Mouse (Mus musculus) neural tube, embryonic 15.5 days (tissue): Measurements from ENCODE around the gene Lman2l. TPM values are rescaled to one million over a fixed set of nuclear protein-coding genes. Genes with fewer than 3 reads are reported as not detected.

Source experiments
- ATAC-seq: fragments of 200-750 bp; cut with Nextera tagmentation; 2 replicates; pipeline ENCODE4 v1.8.0; 2017; ENCODE audit warnings: mild to moderate bottlenecking, moderate TSS enrichment, moderate library complexity; ENCODE audit not compliant: low FRiP score
- H3K27ac ChIP-seq: fragments of 300-500 bp; sonication (generic); replicated peaks from 2 replicates; pipeline ENCODE4 v1.5.1; 2015; ENCODE audit warnings: mild to moderate bottlenecking, inconsistent platforms
- H3K27me3 ChIP-seq: fragments of 300-500 bp; sonication (generic); replicated peaks from 2 replicates; pipeline ENCODE4 v1.6.1; 2015; ENCODE audit warnings: inconsistent platforms
- H3K36me3 ChIP-seq: fragments of 300-500 bp; sonication (generic); 2 replicates; pipeline ENCODE4 v1.6.1; 2015; ENCODE audit warnings: inconsistent platforms
- H3K4me1 ChIP-seq: fragments of 300-500 bp; sonication (generic); 2 replicates; pipeline ENCODE4 v1.6.1; 2015; ENCODE audit warnings: inconsistent platforms
- H3K4me2 ChIP-seq: fragments of 300-500 bp; sonication (generic); 2 replicates; pipeline ENCODE4 v1.6.1; 2015; ENCODE audit warnings: inconsistent platforms, mild to moderate bottlenecking, moderate library complexity
- H3K4me3 ChIP-seq: fragments of 300-500 bp; sonication (generic); replicated peaks from 2 replicates; pipeline ENCODE4 v1.5.1; 2015; ENCODE audit warnings: mild to moderate bottlenecking, inconsistent platforms
- H3K9ac ChIP-seq: fragments of 300-500 bp; sonication (generic); replicated peaks from 2 replicates; pipeline ENCODE4 v1.6.1; 2015; ENCODE audit warnings: mild to moderate bottlenecking, inconsistent platforms
- H3K9me3 ChIP-seq: fragments of 300-500 bp; sonication (generic); replicated peaks from 2 replicates; pipeline ENCODE4 v1.6.1; 2016; ENCODE audit warnings: inconsistent platforms
- WGBS: fragments of 180-500 bp; shearing (Covaris S2); methylation state at CpG from one replicate; pipeline ENCODE4 v1.1.7; 2015; ENCODE audit warnings: mixed read lengths; 5-methylcytosine and 5-hydroxymethylcytosine counted together
- polyA plus RNA-seq: library from polyadenylated mRNA; unstranded; fragments of >200 nt; fragmentation: Nextera tagmentation; extraction: Ambion mirVana; gene quantifications from 2 replicates; pipeline ENCODE4 v1.2.1, GENCODE M21; 2015

Lman2l gene
- polyA plus RNA-seq, 1 experiment from 2014 or later: 69.4 TPM

DNA sequence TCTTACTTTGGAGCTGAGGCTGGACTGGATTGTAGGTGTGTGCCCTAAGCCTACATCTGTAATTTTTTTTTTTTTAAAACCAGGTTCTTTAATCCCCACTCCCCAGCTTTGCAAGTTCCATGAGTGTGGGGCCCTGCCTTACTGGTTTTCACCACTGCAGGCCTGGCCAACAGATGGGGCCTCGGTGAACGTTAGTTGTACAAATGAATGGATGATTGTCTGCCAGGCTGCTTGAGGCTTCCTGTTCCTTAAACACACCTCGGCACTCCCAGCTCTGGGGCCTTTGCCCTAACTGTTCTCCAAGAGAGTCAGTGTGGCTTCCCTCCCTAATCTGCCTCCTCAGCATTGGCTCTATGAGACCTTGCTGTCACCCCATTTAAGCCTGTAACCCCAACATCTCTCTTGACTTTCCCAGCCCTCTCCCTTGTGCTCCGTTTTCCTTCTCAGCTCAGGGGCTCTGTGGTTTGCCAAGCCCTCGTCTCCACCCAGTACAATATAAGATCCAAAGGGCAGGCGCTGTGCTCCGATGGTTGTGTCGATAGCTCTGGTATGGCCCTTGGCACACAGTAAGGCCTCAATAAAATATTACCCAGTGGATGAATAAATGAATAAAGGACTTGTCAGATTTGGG lies 30.5 kb upstream of the Lman2l start:
- H3K27ac ChIP-seq: no peak overlapping the region
- H3K27me3 ChIP-seq: no peaks in the 10 kb centered on the region
- H3K9me3 ChIP-seq: no peaks in the 10 kb centered on the region
- H3K4me1 ChIP-seq: peaks cover 69% of the 10 kb centered on the region
- WGBS: 43% methylated on average over 8 of the region's 8 CpGs
- H3K9ac ChIP-seq: peak overlapping the region; percentile 29
- H3K4me3 ChIP-seq: peak overlapping the region; percentile 12
- no peaks in the 10 kb centered on the region for H3K36me3 ChIP-seq
- H3K4me2 ChIP-seq: peak overlapping the region; percentile 83
- no peak for ATAC-seq

DNA sequence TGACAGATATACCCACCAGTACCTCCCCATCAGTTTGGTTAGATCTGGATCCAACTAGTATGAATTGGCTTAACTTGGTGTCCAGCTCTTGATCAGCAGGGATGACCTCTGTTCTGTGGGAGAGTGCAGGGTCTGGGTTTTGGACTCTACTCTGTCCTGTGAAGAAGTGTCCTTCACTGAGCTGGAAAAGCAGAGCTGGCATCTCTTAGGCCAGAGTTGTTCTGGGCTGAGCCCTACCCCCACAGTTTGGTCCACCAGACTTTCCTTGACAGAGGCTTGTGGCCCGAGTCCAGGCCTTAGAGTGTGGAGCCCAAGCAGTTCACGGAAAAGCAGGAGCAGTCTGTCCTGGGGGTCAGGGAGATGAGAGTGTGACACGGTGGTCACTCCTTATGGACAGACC lies 29.6 kb upstream of the Lman2l start:
- H3K27me3 ChIP-seq: no peaks in the 10 kb centered on the region
- peak overlapping the region; percentile 12; the same call in 1 of the 2 replicates for H3K4me3 ChIP-seq
- no peaks in the 10 kb centered on the region for H3K36me3 ChIP-seq
- H3K9ac ChIP-seq: no peak overlapping the region
- WGBS: 77% methylated on average over 3 of the region's 3 CpGs
- peaks cover 77% of the 10 kb centered on the region for H3K4me1 ChIP-seq
- H3K9me3 ChIP-seq: no peaks in the 10 kb centered on the region
- no peak for ATAC-seq
- H3K27ac ChIP-seq: no peak overlapping the region
- peak overlapping the region; percentile 83 for H3K4me2 ChIP-seq

DNA sequence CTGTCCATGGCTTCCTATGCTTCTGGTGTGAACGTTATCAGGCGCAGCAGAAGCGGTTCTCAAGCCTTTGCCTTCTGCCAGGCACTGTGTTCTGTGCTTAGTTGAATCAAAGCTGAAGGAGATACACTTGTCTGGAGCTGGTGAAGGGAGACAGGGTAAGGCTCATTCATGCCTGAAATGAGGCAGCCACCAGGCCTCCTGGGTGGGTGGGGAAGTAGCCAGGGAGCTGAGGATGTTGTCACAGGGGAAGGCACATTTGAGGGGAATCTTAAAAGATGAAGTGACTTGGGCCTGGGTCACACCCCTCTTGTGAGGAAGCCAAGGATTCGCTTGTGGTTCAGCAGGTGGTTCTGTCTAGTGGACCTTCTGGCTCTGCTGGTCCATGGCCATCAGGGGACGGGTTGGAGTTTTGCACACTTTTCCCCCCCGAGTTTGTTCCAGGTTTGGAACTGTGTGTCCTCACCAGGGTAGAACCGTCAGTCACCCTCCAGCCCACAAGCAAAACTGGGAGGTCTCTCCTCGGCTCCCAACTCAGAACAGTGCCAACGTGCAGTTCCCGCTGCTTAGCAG lies 28.2 kb upstream of the Lman2l start:
- 79% methylated on average over 10 of the region's 10 CpGs for WGBS
- Histone ChIP-seq H3K4me2 (peak overlapping the region; percentile 83), H3K4me1 (peaks cover 70% of the 10 kb centered on the region), H3K36me3 (no peaks in the 10 kb centered on the region), H3K27me3 (no peaks in the 10 kb centered on the region), H3K27ac (no peak overlapping the region), H3K9me3 (no peaks in the 10 kb centered on the region), H3K4me3 (peak overlapping the region; percentile 75), H3K9ac (no peak overlapping the region)
- no peak for ATAC-seq

DNA sequence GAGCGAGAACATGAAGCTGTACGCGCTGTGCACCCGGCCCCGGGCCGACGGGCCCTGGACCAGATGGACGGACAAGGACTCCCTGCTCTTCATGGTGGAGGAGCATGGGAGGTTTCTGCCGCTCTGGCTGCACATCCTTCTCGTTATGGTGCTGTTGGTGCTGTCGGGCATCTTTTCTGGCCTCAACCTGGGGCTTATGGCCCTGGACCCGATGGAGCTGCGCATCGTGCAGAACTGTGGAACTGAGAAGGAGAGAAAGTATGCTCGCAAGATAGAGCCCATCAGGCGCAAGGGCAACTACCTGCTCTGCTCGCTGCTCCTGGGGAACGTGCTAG lies 27.0 kb upstream of the Lman2l start:
- WGBS: 20% methylated on average over 18 of the region's 18 CpGs
- Histone ChIP-seq H3K36me3 (no peaks in the 10 kb centered on the region), H3K4me3 (peak overlapping the region; percentile 75), H3K4me1 (peaks cover 62% of the 10 kb centered on the region), H3K9me3 (no peaks in the 10 kb centered on the region), H3K4me2 (peak overlapping the region; percentile 83), H3K27me3 (no peaks in the 10 kb centered on the region), H3K27ac (peak overlapping the region; percentile 77; the same call in 1 of the 2 replicates), H3K9ac (peak overlapping the region; percentile 64)
- ATAC-seq: peak; percentile 27; the same call in 1 of the 2 replicates

DNA sequence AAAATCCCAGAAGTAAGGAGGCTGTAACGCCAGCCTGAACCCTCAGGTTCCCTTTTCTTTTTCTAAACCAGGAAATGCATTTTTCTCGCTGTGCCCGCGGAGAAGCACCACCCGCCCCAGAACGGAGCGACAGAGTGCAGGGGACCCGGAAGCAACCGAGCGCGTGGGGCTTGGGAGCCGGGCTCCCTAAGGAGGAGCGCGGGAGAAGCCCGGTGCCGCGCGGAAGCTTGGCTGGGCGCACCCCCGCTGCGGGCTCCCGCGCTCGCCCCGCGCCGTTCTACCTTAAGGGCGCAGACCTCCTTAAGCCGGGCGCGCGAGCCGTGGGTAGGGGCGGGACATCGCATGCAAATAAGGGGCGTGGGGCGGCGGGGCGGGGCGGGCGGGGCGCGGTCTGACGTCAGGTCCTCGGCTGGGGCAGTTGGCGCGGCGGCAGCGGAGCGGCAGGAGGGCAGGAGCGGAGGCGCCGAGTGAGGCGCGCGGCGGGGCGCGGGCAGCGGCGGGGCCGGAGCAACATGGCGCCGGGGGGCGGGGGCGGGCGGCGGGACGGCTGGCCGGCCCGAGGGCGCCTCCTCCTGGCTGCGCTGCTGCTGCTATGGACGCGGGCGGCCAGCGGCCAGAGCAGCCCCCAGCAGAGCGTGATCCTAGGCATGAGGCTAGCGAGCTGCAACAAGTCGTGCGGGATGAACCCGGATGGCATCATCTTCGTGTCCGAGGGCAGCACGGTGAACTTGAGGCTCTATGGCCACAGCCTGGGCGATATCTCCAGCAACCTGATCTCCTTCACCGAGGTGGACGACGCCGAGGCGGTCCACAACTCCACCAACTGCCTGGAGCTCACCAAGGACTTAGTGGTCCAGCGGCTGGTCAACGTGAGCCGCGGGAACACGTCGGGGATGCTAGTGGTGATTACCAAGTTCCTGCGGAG lies 26.4 kb upstream of the Lman2l start, which contains the start of gene Cnnm4:
Cnnm4 (plus strand) TSS at position 440 of the 925 bp plus-strand sequence.
- Histone ChIP-seq H3K9ac (peak within 1 kb of the TSS; percentile 64), H3K4me1 (peaks cover 60% of the 10 kb centered on the region), H3K4me3 (peak within 1 kb of the TSS; percentile 75), H3K36me3 (no peaks in the 10 kb centered on the region), H3K27ac (peak within 1 kb of the TSS; percentile 77), H3K4me2 (peak within 1 kb of the TSS; percentile 83), H3K9me3 (no peaks in the 10 kb centered on the region), H3K27me3 (no peaks in the 10 kb centered on the region)
- ATAC-seq: peak; percentile 93
- WGBS: under 1% methylated on average over 79 of the region's 98 CpGs

DNA sequence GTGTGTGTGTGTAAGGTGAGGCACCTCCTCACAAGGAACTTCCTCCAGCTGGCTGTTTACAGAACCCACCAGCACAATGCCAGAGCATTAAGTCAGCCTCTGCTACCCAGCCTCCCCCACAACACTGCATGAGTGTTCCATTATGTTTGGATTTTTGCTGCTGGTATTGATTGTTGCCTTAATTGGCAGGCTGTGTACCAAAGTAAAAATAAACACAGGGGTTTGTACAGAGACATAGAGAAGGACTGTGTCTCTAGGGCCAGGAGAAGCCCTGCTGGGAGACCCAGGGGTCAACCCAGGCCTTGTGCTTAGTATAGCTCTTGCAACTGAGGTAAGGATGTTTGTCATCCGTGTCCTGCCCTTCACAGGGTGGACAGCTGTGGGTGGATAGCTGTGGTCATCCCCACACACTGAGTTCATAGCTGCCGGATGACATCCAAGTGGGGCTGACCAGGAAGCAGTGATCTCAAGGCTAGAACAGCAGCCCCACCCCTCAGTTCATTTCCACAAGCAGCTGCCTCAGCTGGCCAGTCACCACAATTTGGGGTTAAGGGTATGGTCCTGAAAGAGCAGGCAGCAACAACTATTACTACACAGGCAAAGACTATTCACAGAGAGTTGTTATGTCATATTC lies 24.9 kb upstream of the Lman2l start:
- Histone ChIP-seq H3K9ac (no peak overlapping the region), H3K36me3 (no peaks in the 10 kb centered on the region), H3K27me3 (no peaks in the 10 kb centered on the region), H3K9me3 (no peaks in the 10 kb centered on the region), H3K4me1 (peaks cover 44% of the 10 kb centered on the region), H3K27ac (no peak overlapping the region), H3K4me2 (no peak overlapping the region), H3K4me3 (no peak overlapping the region)
- ATAC-seq: no peak
- WGBS: 55% methylated on average over 2 of the region's 2 CpGs

DNA sequence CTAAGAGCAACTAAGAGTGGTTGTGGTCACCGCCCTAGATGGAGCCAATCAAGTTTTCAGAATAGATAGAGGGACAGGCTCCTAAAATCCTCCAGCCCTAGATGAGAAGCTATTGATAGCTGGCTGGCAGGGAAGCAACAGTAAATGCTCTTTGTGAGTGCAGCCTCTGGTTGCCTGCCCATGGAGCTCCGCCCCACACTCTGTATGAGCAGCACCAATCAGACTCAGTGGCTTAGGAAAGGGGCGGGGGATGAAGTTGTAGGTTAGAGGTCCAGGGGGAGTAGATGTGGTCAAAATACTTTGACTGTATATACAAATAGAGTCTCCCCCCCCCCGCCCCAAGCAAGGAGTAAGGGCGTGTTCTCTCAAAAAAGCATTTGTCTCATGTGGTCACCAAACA lies 22.4 kb upstream of the Lman2l start:
- WGBS: 53% methylated on average over 5 of the region's 5 CpGs
- no peak overlapping the region for H3K4me3 ChIP-seq
- no peak overlapping the region for H3K27ac ChIP-seq
- H3K9me3 ChIP-seq: no peaks in the 10 kb centered on the region
- no peak overlapping the region for H3K9ac ChIP-seq
- no peak for ATAC-seq
- no peaks in the 10 kb centered on the region for H3K36me3 ChIP-seq
- no peaks in the 10 kb centered on the region for H3K27me3 ChIP-seq
- H3K4me2 ChIP-seq: no peak overlapping the region
- H3K4me1 ChIP-seq: peaks cover 20% of the 10 kb centered on the region

DNA sequence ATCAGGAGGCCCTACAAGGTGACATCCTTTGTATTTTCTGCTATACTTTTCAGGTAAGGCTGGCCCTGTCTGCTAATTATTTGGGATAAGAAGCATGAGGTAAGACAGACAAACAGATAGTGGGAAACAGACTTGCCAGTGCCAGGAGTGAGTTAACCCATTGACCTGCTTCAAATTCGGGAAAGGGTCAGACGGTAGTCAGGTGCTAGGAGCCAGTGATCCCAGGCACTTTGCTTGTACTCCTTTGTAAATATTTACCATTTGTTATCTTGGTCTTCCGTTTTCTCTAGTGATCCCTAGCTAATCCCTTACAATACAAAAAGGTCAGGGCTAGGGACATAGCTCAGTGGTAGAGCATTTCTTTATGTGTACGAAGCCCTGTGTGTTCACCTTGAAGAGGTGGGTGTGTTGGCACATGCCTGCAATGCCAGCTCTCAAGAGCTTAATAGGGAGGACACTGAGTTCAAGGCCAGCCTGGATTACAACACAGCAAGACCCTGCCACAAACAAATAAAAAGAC lies 20.6 kb upstream of the Lman2l start:
- Histone ChIP-seq H3K4me1 (peaks cover 9% of the 10 kb centered on the region; the same call in 1 of the 2 replicates), H3K9me3 (no peaks in the 10 kb centered on the region), H3K36me3 (no peaks in the 10 kb centered on the region), H3K9ac (no peak overlapping the region), H3K27me3 (no peaks in the 10 kb centered on the region), H3K27ac (no peak overlapping the region), H3K4me3 (no peak overlapping the region), H3K4me2 (no peak overlapping the region)
- WGBS: 81% methylated on average over 4 of the region's 4 CpGs
- ATAC-seq: no peak

DNA sequence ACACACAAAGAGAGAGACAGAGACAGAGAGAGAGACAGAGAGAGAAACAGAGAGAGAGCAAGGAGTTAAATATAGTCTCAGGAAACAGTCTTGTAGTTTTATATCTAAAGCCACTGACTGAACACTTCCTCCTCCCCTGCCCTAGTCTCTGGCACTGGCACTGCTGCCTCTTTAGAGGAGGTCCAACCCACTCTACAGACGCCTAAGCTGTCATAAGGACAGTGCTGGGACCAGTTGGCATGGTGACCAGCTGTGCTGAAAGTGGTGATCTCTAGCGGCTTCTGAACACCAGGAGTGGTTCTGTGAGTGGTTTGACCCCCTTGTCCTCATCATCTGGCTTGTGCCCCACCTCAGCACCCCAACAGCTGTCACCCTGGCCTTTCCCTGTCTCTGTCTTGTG lies 16.8 kb upstream of the Lman2l start:
- H3K4me1 ChIP-seq: no peaks in the 10 kb centered on the region
- H3K4me2 ChIP-seq: no peak overlapping the region
- no peaks in the 10 kb centered on the region for H3K36me3 ChIP-seq
- H3K27ac ChIP-seq: no peak overlapping the region
- no peak overlapping the region for H3K4me3 ChIP-seq
- no peaks in the 10 kb centered on the region for H3K27me3 ChIP-seq
- WGBS: 53% methylated on average over 2 of the region's 2 CpGs
- ATAC-seq: no peak
- no peak overlapping the region for H3K9ac ChIP-seq
- H3K9me3 ChIP-seq: no peaks in the 10 kb centered on the region

DNA sequence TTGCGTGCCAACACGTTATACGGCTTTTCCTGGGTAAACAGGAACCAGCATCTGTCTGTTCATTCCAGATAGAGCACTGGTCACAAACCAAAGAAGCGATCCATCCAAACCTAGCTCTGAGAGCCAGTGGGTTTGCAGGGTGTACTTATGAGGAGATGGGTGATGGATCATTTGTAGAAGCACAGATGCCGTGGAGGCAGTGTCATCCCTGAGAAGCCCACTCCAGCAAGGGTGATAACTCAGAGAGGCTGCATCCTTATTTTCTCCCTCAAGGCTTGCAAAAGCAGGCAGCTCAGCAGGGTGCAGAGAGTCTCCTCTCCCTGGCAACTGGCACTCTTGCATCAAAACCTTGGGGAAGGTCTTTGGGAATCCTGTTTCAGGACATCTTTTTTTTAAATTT lies 13.1 kb upstream of the Lman2l start:
- Histone ChIP-seq H3K4me2 (no peak overlapping the region), H3K27me3 (no peaks in the 10 kb centered on the region), H3K36me3 (no peaks in the 10 kb centered on the region), H3K4me1 (no peaks in the 10 kb centered on the region), H3K9ac (no peak overlapping the region), H3K27ac (no peak overlapping the region), H3K4me3 (no peak overlapping the region), H3K9me3 (no peaks in the 10 kb centered on the region)
- no peak for ATAC-seq
- WGBS: 84% methylated on average over 5 of the region's 5 CpGs

DNA sequence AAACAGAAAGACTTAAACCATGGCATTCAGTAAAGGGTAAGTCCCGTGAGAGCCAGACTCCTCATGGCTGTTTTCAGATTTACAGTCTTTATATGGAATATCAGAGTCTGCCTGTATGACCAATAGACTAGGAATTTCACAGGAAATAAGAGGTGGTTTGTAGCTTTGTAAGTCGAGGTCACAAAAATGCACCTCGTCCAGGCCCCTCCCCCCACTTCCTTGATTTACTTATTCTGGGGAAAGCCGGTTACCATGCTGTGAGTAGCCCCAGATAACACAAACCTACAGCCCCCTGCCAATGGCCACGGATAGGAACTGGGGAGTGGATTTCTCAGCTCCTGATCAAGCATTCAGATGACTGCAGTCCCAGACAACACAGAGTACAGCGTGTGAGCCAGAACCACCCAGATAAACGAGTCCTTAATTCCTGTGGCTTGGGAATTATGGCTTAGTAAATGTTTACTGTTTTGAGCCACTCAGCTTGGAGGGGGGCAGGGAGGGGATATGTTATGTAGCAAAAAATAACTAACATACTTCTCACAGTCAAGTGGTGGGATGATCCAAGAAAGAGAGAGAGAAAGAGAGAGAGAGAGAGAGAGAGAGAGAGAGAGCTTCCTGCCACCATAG lies 12.4 kb upstream of the Lman2l start:
- Histone ChIP-seq H3K4me3 (no peak overlapping the region), H3K27ac (no peak overlapping the region), H3K4me2 (no peak overlapping the region), H3K36me3 (no peaks in the 10 kb centered on the region), H3K27me3 (no peaks in the 10 kb centered on the region), H3K4me1 (no peaks in the 10 kb centered on the region), H3K9ac (no peak overlapping the region), H3K9me3 (no peaks in the 10 kb centered on the region)
- no peak for ATAC-seq
- WGBS: 52% methylated on average over 7 of the region's 7 CpGs
